Mouse (Mus musculus) small intestine, adult 2 months (tissue): ENCODE results near the gene Orai2. TPM values are rescaled to one million over a fixed set of nuclear protein-coding genes. Genes with fewer than 3 reads are reported as not detected.

ENCODE experiments used
- H3K27ac ChIP-seq: fragments of 200-500 bp; 2 replicates; pipeline ENCODE4 v1.5.1; 2012; ENCODE audit warnings: low read depth, low read length, control low read depth, inconsistent platforms; ENCODE audit not compliant: insufficient read depth
- H3K27me3 ChIP-seq: fragments of 200-500 bp; 2 replicates; pipeline ENCODE4 v1.6.1; 2012; ENCODE audit warnings: mild to moderate bottlenecking, moderate library complexity, low read length, inconsistent platforms; ENCODE audit not compliant: control insufficient read depth, insufficient read depth
- H3K36me3 ChIP-seq: fragments of 200-500 bp; 2 replicates; pipeline ENCODE4 v1.6.1; 2012; ENCODE audit warnings: mild to moderate bottlenecking, low read length, control low read depth, inconsistent platforms; ENCODE audit not compliant: control insufficient read depth, insufficient read depth
- H3K4me1 ChIP-seq: fragments of 200-500 bp; 2 replicates; pipeline ENCODE4 v1.6.1; 2012; ENCODE audit warnings: low read length, inconsistent platforms, mixed read lengths; ENCODE audit not compliant: control insufficient read depth, insufficient read depth, insufficient read length
- H3K4me3 ChIP-seq: fragments of 200-500 bp; 2 replicates; pipeline ENCODE4 v1.5.1; 2012; ENCODE audit warnings: low read depth, mild to moderate bottlenecking, control low read depth, inconsistent platforms, low read length, moderate library complexity
- CTCF ChIP-seq: fragments of 200-500 bp; IDR thresholded peaks from 2 replicates; pipeline ENCODE4 v1.5.1; 2012; ENCODE audit warnings: low read depth, mild to moderate bottlenecking, control low read depth, inconsistent platforms, low read length, moderate library complexity, mixed read lengths; ENCODE audit not compliant: insufficient replicate concordance, insufficient read length; ENCODE audit errors: extremely low read depth
- POLR2A ChIP-seq: fragments of 200-500 bp; IDR thresholded peaks from 2 replicates; pipeline ENCODE4 v1.6.1; 2012; ENCODE audit warnings: low read depth, mild to moderate bottlenecking, control low read depth, inconsistent platforms, low read length, moderate library complexity
- WGBS: fragments of 180-500 bp; shearing (Covaris S2); methylation state at CpG from one replicate; pipeline ENCODE4 v1.1.7; 2018; 5-methylcytosine and 5-hydroxymethylcytosine counted together
- polyA plus RNA-seq: library from polyadenylated mRNA; depleted of rRNA; stranded (reverse); fragments of >200 nt; gene quantifications from 2 replicates; pipeline ENCODE4 v1.2.3, GENCODE M21; 2012; rRNA removed

The Orai2 gene
- polyA plus RNA-seq, 1 experiment, result 31.4 TPM

GRCm38 (mm10) chr5:136109042-136109441, 61.5 kb downstream of the Orai2 start:
- no peak overlapping the region for H3K27ac ChIP-seq
- H3K4me3 ChIP-seq, result no peak overlapping the region
- WGBS, result 61% methylated on average over 3 of the region's 3 CpGs
- no peaks in the 10 kb centered on the region for H3K36me3 ChIP-seq
- no peaks in the 10 kb centered on the region for H3K27me3 ChIP-seq
- no peak for TF ChIP-seq POLR2A
- TF ChIP-seq CTCF, result no peak
- 0 out of 2 replicates have a peak, but pooled peaks cover 2% of the 10 kb centered on the region for H3K4me1 ChIP-seq

GRCm38 (mm10) chr5:136108486-136108885, 62.0 kb downstream of the Orai2 start:
- WGBS, result 46% methylated on average over 2 of the region's 2 CpGs

DNA sequence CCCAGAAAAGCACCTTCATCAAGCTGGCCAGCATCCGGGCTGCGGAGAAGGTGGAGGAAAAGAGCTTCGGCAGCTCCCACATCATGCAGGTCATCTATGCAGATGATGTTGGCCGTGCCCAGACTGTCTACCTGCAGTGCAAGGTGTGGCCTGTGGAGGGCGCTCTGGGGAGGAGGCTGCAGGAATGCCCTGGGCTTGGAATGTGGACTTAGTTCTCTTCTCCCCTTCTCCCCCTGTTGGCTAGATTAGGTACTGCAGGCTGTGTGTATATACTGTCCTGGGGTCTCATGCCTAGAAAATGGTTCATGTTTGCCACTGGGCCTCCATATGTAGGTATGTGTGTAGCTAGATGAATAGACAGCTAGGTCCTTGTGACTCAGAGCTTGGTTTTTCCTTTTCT, 66.0 kb downstream of the Orai2 start:
- Histone ChIP-seq H3K27ac (no peak overlapping the region), H3K27me3 (no peaks in the 10 kb centered on the region), H3K4me3 (no peak overlapping the region), H3K4me1 (peaks cover 9% of the 10 kb centered on the region), H3K36me3 (no peaks in the 10 kb centered on the region)
- WGBS, result 93% methylated on average over 5 of the region's 5 CpGs
- TF ChIP-seq POLR2A (no peak), CTCF (peak; percentile 49; the same call in 1 of the 2 replicates)

More at GRCm38 (mm10) chr5:136108486-136108885, 62.0 kb downstream of the Orai2 start:
- 0 out of 2 replicates have a peak, but pooled peaks cover 2% of the 10 kb centered on the region for H3K4me1 ChIP-seq
- no peaks in the 10 kb centered on the region for H3K27me3 ChIP-seq
- no peak overlapping the region for H3K27ac ChIP-seq
- TF ChIP-seq POLR2A (no peak), CTCF (no peak)
- no peaks in the 10 kb centered on the region for H3K36me3 ChIP-seq
- H3K4me3 ChIP-seq, result no peak overlapping the region

DNA sequence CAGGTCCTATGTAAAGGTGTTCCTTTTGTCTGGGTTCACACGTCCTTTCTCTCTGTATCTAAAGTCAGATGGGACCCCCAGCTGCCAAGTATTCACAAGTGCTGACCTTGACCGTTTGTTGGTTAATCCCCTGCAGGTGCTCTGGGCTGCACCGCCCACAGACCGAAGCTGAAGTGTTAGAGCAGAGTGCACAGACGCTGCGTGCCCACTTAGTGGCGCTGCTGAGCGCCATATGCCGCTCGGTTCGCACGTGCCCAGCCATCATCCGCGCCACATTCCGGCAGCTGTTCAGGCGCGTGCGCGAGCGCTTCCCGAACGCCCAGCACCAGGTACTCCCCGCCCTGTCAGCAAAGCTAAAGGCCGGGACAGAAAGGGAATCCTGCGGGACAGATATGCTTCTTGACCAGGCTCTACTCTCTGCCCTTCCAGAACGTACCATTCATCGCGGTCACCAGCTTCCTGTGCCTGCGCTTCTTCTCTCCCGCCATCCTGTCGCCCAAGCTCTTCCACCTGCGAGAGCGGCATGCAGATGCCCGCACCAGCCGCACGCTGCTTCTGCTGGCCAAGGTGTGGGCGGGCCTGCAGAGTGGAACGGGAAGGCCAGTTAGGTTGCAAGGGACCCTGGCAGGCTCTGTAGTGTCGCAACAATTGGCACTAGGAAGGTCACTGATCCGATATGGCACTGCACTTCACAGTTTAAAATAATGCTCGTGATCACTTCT, 68.3 kb downstream of the Orai2 start:
- H3K4me3 ChIP-seq, result peak overlapping the region; percentile 45
- H3K27me3 ChIP-seq, result no peaks in the 10 kb centered on the region
- H3K36me3 ChIP-seq, result no peaks in the 10 kb centered on the region
- H3K4me1 ChIP-seq, result peaks cover 11% of the 10 kb centered on the region
- WGBS, result 10% methylated on average over 41 of the region's 41 CpGs
- TF ChIP-seq CTCF, result peak; percentile 87
- TF ChIP-seq POLR2A, result no peak
- no peak overlapping the region for H3K27ac ChIP-seq

DNA sequence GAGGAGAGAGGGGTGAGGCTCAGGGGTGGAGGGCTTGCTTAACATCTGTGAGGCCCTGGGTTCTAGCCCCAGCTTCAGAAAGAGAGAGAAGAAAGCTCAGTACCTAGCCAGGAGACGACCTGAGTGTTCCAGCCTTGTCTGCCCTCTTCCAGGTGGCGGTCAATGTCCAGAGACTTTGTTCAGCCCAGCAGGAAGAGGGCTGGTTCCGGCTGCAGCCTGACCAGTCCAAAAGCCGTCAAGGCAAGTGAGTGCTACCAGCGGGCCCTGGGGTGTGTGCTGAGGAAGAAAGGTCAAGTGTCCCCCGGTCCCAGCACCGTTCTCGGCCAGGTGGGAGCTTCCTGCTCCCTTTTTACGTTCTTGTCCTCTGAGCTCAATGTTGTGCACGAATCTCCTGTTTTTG, 72.0 kb downstream of the Orai2 start:
- Histone ChIP-seq H3K36me3 (no peaks in the 10 kb centered on the region), H3K27ac (peak overlapping the region; percentile 51; the same call in 1 of the 2 replicates), H3K4me3 (0 out of 2 replicates have a peak overlapping the region, but pooled peaks have one; percentile 18), H3K27me3 (no peaks in the 10 kb centered on the region), H3K4me1 (peaks cover 9% of the 10 kb centered on the region)
- no peak for TF ChIP-seq POLR2A
- WGBS, result 73% methylated on average over 10 of the region's 10 CpGs

Other genes starting within 250 kb of the Orai2 start
- 21.2 and 27.3 TPM in 2 replicates for gene Ywhag, start 236.1 kb downstream of the Orai2 start, polyA plus RNA-seq
- 3.6 and 3.9 TPM in 2 replicates for gene Ssc4d, start 196.2 kb downstream of the Orai2 start, polyA plus RNA-seq
- not detected in 2 replicates for gene Zp3, start 190.6 kb downstream of the Orai2 start, polyA plus RNA-seq
- 8.7 and 17.6 TPM in 2 replicates for gene Dtx2, start 175.9 kb downstream of the Orai2 start, polyA plus RNA-seq
- 1.4 and 3.7 TPM in 2 replicates for gene Upk3b, start 132.2 kb downstream of the Orai2 start, polyA plus RNA-seq
- 0.76 and 1.7 TPM in 2 replicates for gene Upk3bl, start 116.2 kb downstream of the Orai2 start, polyA plus RNA-seq
- 16.5 and 42.8 TPM in 2 replicates for gene Rasa4, start 86.8 kb downstream of the Orai2 start, polyA plus RNA-seq
- 29.3 and 48.4 TPM in 2 replicates for gene Polr2j, start 54.1 kb downstream of the Orai2 start, polyA plus RNA-seq
- 8.9 and 16.9 TPM in 2 replicates for gene Lrwd1, start 34.6 kb downstream of the Orai2 start, polyA plus RNA-seq
- 11.2 and 25.3 TPM in 2 replicates for gene Alkbh4, start 34.6 kb downstream of the Orai2 start, polyA plus RNA-seq
- gene Prkrip1, start 28.2 kb upstream of the Orai2 start, polyA plus RNA-seq, result 5.5 and 8.4 TPM in 2 replicates
- gene Sh2b2, start 75.8 kb upstream of the Orai2 start, polyA plus RNA-seq, result 3.2 and 7.3 TPM in 2 replicates